Mouse (Mus musculus) cerebellum, adult 9-11 months (tissue): ENCODE measurements around the gene Vmn1r227.

Experiments
- DNase-seq: peaks from one replicate; pipeline ENCODE4 v3.0.0; 2022

Vmn1r227 gene

DNA sequence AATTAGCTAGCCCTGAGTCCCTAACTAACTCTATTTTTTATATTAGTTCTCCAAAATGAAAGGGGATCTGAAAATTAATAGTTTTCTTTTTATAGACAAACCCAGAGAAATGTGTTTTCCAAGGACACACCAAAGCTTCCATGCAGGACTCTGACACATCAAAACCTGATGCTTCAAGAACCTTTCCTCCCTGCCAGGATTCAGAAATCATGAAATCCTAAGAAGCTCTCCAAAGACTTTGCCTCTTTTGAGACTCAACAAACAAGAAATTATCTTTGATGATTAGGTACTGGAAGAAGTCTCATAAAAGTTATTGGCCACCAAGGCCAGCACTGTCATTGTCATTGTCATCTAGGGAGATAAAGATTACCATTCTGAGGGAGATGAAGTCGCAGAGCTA is at the start of gene Vmn1r227:
TSS of gene Vmn1r227 (plus strand) at position 301 of the 400 bp plus-strand sequence.
- DNase-seq: no peak

DNA sequence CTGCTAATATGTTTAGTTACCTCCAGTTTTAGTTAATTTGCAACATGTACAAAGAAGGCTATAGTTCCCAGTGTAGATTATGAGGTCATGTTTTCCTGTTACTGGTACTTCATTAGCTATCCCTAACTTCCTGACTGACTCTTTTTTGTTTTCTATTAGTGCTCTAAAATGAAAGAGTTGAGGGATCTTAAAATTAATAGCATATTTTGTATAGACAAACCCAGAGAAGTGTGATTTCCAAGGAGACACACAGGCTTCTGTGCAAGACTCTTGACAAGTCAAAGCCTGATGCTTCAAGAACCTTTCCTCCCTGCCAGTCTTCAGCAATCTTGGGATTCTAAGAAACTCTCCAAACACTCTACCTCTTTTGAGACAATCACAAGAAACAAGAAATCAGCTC is 47.1 kb upstream of the Vmn1r227 start, which contains the start of gene Vmn1r226:
TSS of gene Vmn1r226 (plus strand) at position 301 of the 400 bp plus-strand sequence.
- DNase-seq: no peak

DNA sequence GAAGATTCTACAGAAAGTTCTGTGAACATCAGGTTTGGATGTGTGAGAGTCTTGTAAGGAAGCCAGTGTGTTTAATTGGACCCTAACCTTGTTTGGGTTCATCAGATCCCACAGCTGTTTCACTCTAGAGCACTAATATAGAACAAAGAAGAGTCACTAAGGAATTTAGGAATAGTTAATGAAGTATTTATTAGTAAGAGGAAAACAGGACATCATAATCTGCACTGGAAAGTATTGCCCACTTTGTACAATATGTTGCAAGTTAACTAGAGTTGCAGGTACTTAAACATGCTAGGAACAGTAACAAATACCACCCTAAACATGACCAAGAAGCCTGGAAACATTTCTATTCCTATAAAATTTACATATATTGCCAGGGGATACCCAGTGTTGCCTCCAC is 56.4 kb downstream of the Vmn1r227 start, which contains the start of gene Vmn1r228:
TSS of gene Vmn1r228 (minus strand) at position 101 of the 400 bp plus-strand sequence.
- DNase-seq: no peak
